Mouse (Mus musculus) bone marrow, adult 2 months (tissue): ENCODE data around the gene 6430548M08Rik. TPM values are rescaled to one million over a fixed set of nuclear protein-coding genes. Genes with fewer than 3 reads are reported as not detected.

Source experiments
- H3K27ac ChIP-seq: fragments of 200-500 bp; 2 replicates; pipeline ENCODE4 v1.5.1; 2012; ENCODE audit warnings: low read depth, mild to moderate bottlenecking, control low read depth, inconsistent platforms, low read length; ENCODE audit not compliant: control insufficient read depth, poor library complexity, insufficient read depth
- H3K4me1 ChIP-seq: fragments of 200-500 bp; 2 replicates; pipeline ENCODE4 v1.6.1; 2011; ENCODE audit warnings: low read length; ENCODE audit not compliant: control insufficient read depth, insufficient read depth
- H3K4me3 ChIP-seq: fragments of 200-500 bp; replicated peaks from 2 replicates; pipeline ENCODE3; 2011; ENCODE audit warnings: mild to moderate bottlenecking, low read depth, low read length, control low read depth; ENCODE audit not compliant: control insufficient read depth
- CTCF ChIP-seq: fragments of 200-500 bp; IDR thresholded peaks from 2 replicates; pipeline ENCODE4 v1.5.1; 2011; ENCODE audit warnings: low read length, control low read depth; ENCODE audit not compliant: control insufficient read depth, insufficient read depth
- POLR2A ChIP-seq: fragments of 200-500 bp; IDR thresholded peaks from 2 replicates; pipeline ENCODE4 v1.6.1; 2011; ENCODE audit warnings: low read depth, mild to moderate bottlenecking, control low read depth, low read length, borderline replicate concordance; ENCODE audit not compliant: control insufficient read depth
- WGBS: fragments of 180-500 bp; shearing (Covaris S2); methylation state at CpG from one replicate; pipeline ENCODE4 v1.1.7; 2018; 5-methylcytosine and 5-hydroxymethylcytosine counted together
- polyA plus RNA-seq: library from polyadenylated mRNA; stranded (reverse); fragments of >200 nt; gene quantifications from 2 replicates; pipeline ENCODE4 v1.2.4, GENCODE M21; 2011; ENCODE audit warnings: low replicate concordance; ENCODE audit not compliant: missing spikeins, insufficient read depth, insufficient read length

The 6430548M08Rik gene
- polyA plus RNA-seq, 1 experiment: 78.7 TPM

DNA sequence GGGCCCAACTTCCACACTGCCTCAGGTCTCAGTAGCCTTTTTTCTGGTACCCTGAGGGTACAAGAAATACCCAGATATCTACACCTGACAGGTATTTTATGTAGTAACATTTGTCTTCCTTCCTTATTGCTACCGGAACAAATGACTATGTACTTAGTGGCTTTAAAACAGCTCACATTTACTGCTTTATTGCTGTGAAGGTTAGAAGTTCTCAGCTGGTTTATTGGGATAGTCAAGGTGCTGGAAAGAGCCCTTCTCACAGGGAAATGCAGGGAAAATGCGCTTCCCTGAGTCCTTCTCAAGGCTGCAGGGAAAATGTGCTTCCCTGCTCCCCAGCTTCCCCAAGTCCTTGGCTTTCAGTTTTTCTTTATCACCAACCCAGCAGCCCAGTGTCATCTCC lies 25.0 kb downstream of the 6430548M08Rik start:
- no peak for TF ChIP-seq POLR2A
- no peak for TF ChIP-seq CTCF
- Histone ChIP-seq H3K4me3 (no peak overlapping the region), H3K4me1 (peaks cover 3% of the 10 kb centered on the region; the same call in 1 of the 2 replicates), H3K27ac (no peak overlapping the region)
- WGBS: 78% methylated on average over 2 of the region's 2 CpGs

DNA sequence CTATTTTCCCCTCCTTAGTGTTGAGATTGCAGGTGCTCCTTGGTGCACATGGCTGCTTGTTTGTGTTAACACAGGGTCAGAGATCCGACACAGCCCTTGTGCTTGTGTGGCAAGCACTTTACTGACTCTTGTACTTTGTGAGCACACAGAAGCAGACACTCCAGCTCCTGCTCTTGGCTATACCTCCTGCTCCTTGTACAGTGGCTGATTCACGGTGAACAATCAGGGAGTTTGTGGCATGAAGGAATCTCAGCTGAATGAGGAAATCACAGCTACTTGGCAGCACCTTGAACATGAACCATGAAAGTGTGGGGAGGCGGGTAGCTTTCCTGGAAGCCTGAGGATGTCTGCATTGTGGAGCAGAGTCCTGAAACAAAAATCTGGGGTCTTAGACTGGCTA lies 26.8 kb downstream of the 6430548M08Rik start:
- TF ChIP-seq CTCF: no peak
- 67% methylated on average over 3 of the region's 3 CpGs for WGBS
- Histone ChIP-seq H3K27ac (no peak overlapping the region), H3K4me1 (no peaks in the 10 kb centered on the region; the same call in 1 of the 2 replicates), H3K4me3 (no peak overlapping the region)

DNA sequence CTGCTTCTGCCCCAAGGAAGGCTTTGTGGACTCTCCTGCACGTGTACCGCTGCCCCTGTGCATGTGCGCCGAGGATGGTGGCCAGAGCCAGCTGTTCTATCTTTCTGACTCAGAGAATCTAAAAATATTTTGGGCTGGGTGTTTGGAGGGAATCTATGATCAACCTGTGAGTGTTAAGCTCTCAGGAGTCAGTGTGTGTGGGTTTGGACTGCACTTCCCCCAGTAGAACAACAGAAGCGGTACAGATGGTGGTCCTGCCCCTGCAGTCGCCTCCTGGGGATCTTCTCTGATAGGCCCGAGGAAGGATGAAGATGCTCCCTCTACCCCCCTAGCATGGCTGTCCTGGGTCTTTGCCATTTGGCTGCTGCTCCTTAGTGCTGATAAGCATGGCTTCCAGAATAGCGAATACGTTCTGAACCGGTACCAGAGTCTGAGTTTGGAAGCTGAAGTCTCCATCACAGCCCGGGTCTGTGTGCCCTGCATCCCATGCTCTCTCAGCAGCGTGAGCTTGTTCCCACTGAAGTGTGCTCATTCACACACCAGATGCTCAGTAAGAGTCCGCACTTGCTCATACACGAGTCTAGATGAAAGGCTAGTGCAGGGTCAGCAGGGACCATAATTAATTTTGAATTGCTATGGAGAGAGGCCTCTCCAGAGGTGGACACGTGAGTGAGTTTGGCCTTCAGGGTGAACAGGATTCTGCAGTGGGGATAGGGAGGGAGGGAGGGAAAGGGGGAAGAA lies 30.1 kb downstream of the 6430548M08Rik start:
- TF ChIP-seq POLR2A (no peak), CTCF (no peak)
- Histone ChIP-seq H3K4me1 (no peaks in the 10 kb centered on the region; the same call in 1 of the 2 replicates), H3K27ac (no peak overlapping the region), H3K4me3 (no peak overlapping the region)
- WGBS: 83% methylated on average over 15 of the region's 15 CpGs

DNA sequence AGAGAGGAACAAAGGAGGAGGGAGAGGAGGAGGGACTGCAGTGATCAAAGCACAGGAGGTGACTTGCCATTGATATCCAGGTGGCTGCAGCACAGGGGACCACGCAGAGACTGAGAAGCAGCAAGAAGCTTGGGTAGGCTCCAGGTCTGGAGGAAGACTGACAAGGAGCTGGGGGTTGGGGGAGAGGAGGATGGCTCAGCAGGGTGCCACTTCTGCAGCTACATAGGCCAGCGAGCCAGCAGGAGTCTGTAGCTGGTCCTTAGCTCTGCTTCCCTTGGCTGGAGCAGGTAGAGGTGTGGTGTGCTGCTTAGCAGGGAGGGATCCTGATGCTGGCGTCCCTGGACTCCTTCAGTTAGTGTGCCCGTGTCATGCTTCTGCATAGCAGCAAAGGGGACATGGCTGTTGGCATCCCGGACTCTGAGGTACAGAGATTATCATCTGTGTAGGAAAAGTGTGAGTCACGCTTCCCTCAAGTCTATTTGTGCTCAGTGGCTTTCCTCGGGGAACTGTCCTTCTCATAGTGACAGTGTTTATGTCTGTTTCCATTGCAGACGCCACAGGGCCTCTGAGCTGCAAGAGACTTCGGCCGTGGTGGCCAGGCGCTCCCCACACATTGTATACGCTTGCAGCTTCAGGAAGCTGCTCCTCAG lies 30.8 kb downstream of the 6430548M08Rik start:
- no peaks in the 10 kb centered on the region; the same call in 1 of the 2 replicates for H3K4me1 ChIP-seq
- TF ChIP-seq CTCF (no peak), POLR2A (no peak)
- 57% methylated on average over 12 of the region's 12 CpGs for WGBS
- no peak overlapping the region for H3K4me3 ChIP-seq
- no peak overlapping the region for H3K27ac ChIP-seq

DNA sequence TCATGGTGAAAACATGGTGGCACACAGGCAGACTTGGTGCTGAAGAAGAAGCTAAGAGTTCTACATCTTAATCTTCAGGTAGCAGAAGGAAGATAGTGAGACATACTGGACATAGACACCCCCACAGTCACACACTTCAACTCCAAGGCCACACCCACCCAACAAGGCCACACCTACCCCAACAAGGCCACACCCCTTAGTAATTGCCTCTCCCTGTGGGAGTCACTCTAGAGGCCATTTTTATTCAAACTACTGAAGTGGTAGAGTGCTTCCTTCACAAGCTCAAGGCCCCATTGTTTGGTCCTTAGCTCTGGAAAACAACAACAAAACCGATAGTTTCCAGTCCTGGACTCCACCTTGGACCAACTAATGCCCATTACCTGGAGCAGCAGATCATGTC lies 32.1 kb downstream of the 6430548M08Rik start:
- TF ChIP-seq CTCF (no peak), POLR2A (no peak)
- Histone ChIP-seq H3K27ac (no peak overlapping the region), H3K4me1 (peaks cover 2% of the 10 kb centered on the region), H3K4me3 (no peak overlapping the region)
- WGBS: 79% methylated on average over 1 of the region's 1 CpGs

DNA sequence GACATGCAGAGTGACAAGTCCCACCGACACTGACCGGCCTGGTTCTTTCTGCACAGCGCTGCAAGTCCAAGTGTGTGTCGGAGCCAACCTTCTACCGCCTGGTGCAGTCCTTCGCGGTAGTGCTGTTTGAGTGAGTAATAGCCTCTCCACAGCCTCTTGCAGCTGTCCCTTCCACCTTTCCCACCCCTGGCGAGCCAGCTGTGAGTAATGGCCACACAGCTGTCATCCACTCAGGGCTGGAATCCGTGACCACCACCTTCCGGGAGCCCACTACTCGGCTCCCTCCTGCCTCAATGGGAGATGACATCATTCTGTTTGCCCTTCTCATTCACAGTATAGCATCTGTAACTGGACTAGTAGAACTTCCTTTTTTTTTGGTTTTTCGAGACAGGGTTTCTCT lies 36.1 kb downstream of the 6430548M08Rik start:
- Histone ChIP-seq H3K27ac (no peak overlapping the region), H3K4me1 (peaks cover 4% of the 10 kb centered on the region), H3K4me3 (no peak overlapping the region)
- TF ChIP-seq POLR2A: no peak
- TF ChIP-seq CTCF: no peak
- WGBS: 60% methylated on average over 12 of the region's 12 CpGs

DNA sequence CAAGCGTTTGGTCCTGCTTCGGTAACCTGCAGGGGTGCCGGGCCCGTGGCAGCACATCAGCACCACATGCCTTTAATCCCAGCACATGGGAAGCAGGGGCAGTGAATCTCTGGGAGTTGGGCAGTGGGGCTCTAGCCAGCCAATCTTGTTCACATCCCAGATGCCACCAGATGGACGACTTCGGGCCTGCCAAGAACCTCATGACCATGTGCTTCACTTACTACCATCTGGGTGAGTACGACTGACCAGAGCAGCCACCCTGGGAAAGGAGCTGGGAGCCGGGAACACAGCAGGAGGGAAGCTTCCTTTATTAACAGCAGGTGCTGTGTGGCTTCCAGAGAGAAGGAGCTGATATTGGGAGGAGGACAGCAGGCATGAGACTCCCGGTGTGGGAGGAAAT lies 37.2 kb downstream of the 6430548M08Rik start:
- no peak overlapping the region for H3K27ac ChIP-seq
- peaks cover 4% of the 10 kb centered on the region for H3K4me1 ChIP-seq
- no peak overlapping the region for H3K4me3 ChIP-seq
- 81% methylated on average over 9 of the region's 9 CpGs for WGBS
- TF ChIP-seq POLR2A (no peak), CTCF (no peak)

DNA sequence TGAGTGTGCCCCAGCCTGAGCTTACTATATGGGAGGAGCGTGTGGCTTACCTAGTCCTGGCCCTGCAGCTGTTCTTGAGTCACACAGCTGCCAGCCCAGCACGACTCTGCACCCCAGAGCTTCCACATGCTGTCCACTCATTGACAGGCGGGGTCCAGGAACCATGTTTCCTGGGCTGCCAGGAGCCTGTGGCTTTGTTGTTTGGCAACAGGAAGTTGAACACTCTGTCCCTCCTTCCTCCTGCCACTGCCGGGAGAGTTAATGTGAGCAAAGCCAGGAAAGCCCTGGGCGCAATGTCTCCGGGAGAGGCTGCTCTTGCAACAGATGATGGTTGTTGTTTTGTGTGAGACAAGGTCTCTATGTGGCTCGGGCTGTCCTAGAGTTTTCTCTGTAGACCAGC lies 38.7 kb downstream of the 6430548M08Rik start:
- Histone ChIP-seq H3K4me1 (peaks cover 4% of the 10 kb centered on the region), H3K27ac (peak overlapping the region; percentile 22), H3K4me3 (peak overlapping the region; percentile 15)
- 4% methylated on average over 7 of the region's 7 CpGs for WGBS
- TF ChIP-seq POLR2A (no peak), CTCF (no peak)
